Mouse (Mus musculus): ENCODE results near the gene Dsel. TPM values are rescaled to one million over a fixed set of nuclear protein-coding genes. Genes with fewer than 3 reads are reported as not detected.

Gene Dsel
- polyA plus RNA-seq (2012; rRNA removed) (0.40 and 0.41 TPM in 2 replicates), polyA plus RNA-seq (2014; fragmentation: Nextera tagmentation; extraction: Ambion mirVana) (0.44 and 0.53 TPM in 2 replicates)

DNA sequence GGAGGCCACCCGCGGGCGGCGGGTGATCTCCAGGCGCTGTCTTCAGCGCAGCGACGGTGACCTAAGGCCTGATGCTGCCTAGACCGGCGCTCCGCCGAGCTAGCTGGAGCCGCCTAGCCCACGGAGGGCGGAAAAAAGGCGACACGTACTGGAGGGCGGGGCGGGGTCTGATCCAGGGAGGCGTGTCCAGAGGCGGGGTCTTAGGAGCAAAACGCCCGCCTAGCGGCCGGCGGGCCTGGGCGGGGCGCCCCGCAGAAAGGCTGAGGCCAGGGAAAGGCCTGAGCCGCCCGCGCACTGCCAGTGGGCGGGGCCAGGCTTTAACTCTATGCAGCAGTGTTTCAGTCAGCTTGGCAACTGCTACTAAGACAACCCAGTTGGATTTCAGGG is at the start of gene Dsel:
TSS of gene Dsel (minus strand) at position 140 of the 387 bp plus-strand sequence.
- peak; percentile 18; the same call in 1 of the 2 replicates for TF ChIP-seq CTCF (IDR thresholded peaks at IDR 0.05; ENCODE audit: low read depth)
- TF ChIP-seq EP300 (IDR thresholded peaks at IDR 0.05; ENCODE audit: low read depth): no peak
- Histone ChIP-seq H3K9me3 (ENCODE audit: control insufficient read depth, low read length) (no peaks in the 10 kb centered on the region), H3K27ac (no peak within 1 kb of the TSS), H3K27me3 (ENCODE audit: control insufficient read depth, insufficient read depth, low read length) (no peaks in the 10 kb centered on the region), H3K4me3 (ENCODE audit: insufficient read depth in 1 of 2, low read depth in 2 of 2, low read length in 2 of 2) (peak within 1 kb of the TSS; percentile 61 to 67), H3K4me1 (replicated peaks; ENCODE audit: control insufficient read depth in 2 of 2, insufficient read depth in 2 of 2, low read length in 1 of 2) (0 out of 4 replicates have a peak, but pooled peaks cover 0 to 3% of the 10 kb centered on the region in 2 experiments), H3K9ac (replicated peaks) (peak within 1 kb of the TSS; percentile 55), H3K36me3 (replicated peaks; ENCODE audit: control insufficient read depth, insufficient read depth, low read depth) (no peaks in the 10 kb centered on the region), H3K4me2 (ENCODE audit: low read depth) (peak within 1 kb of the TSS; percentile 68)
- peak; percentile 61 to 70 (median 68) for DNase-seq (ENCODE audit: low read depth in 3 of 3, low spot score in 3 of 3)
- WGBS (ENCODE audit: insufficient replicate concordance): under 1% methylated on average over 31 of the region's 33 CpGs
- ATAC-seq (ENCODE audit: insufficient read depth): peak; percentile 96

DNA sequence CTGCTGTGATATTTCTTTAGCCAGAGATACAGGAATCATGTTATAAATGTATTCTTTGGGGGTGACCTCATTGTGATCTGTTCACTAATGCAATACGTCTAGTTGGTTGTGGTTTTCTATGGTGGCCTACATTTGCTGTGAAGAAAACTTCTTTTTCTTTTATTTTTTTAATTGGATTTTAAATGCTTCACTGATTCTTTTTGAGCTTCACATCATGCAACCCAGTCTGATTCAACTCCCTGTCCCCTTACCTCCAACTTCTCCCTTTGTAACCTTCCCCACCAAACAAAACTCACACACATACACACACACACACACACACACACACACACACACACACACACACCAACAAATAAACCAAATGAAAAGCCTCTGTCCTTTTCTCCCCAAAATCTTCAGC is 46.7 kb upstream of the Dsel start:
- DNase-seq (ENCODE audit: low read depth in 3 of 3, low spot score in 3 of 3) (no peak), ATAC-seq (ENCODE audit: insufficient read depth) (no peak)
- no peaks in the 10 kb centered on the region for H3K36me3 ChIP-seq (replicated peaks; ENCODE audit: control insufficient read depth, insufficient read depth, low read depth)
- H3K4me3 ChIP-seq (ENCODE audit: insufficient read depth in 1 of 2, low read depth in 2 of 2, low read length in 2 of 2): no peak overlapping the region
- no peak overlapping the region for H3K9ac ChIP-seq (replicated peaks)
- H3K4me1 ChIP-seq (replicated peaks; ENCODE audit: control insufficient read depth in 2 of 2, insufficient read depth in 2 of 2, low read length in 1 of 2): no peaks in the 10 kb centered on the region
- H3K4me2 ChIP-seq (ENCODE audit: low read depth): no peak overlapping the region
- 53% methylated on average over 1 of the region's 1 CpGs for WGBS (ENCODE audit: insufficient replicate concordance)
- no peaks in the 10 kb centered on the region for H3K27me3 ChIP-seq (ENCODE audit: control insufficient read depth, insufficient read depth, low read length)
- H3K9me3 ChIP-seq (ENCODE audit: control insufficient read depth, low read length): no peaks in the 10 kb centered on the region
- no peak for TF ChIP-seq EP300 (IDR thresholded peaks at IDR 0.05; ENCODE audit: low read depth)
- no peak for TF ChIP-seq CTCF (IDR thresholded peaks at IDR 0.05; ENCODE audit: low read depth)
- no peak overlapping the region for H3K27ac ChIP-seq

DNA sequence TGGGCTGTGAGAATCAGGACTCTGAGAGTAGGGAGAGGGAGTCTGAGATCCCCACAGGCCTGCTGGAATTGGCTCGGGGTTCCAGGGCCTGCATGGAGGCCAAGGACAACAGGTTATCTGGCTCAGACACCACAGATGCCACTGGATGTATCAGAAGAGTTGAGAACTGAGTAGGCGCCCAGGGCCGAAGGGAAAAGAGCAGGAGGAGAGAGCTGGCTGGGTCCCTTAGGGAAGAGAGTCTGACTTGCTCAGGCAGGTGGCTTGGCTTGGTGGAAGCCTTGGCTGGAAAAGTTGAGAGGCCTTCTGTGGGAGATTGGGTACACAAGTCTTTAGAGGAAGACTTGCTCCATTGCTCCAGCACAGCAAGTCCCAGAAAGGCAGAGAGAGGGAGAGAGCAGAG is 18.6 kb upstream of the Dsel start:
- Histone ChIP-seq H3K4me2 (ENCODE audit: low read depth) (no peak overlapping the region), H3K4me1 (replicated peaks; ENCODE audit: control insufficient read depth in 2 of 2, insufficient read depth in 2 of 2, low read length in 1 of 2) (no peaks in the 10 kb centered on the region), H3K36me3 (replicated peaks; ENCODE audit: control insufficient read depth, insufficient read depth, low read depth) (no peaks in the 10 kb centered on the region), H3K9ac (replicated peaks) (no peak overlapping the region), H3K9me3 (ENCODE audit: control insufficient read depth, low read length) (no peaks in the 10 kb centered on the region), H3K27ac (no peak overlapping the region), H3K4me3 (ENCODE audit: insufficient read depth in 1 of 2, low read depth in 2 of 2, low read length in 2 of 2) (no peak overlapping the region), H3K27me3 (ENCODE audit: control insufficient read depth, insufficient read depth, low read length) (no peaks in the 10 kb centered on the region)
- ATAC-seq (ENCODE audit: insufficient read depth): no peak
- DNase-seq (ENCODE audit: low read depth in 3 of 3, low spot score in 3 of 3): no peak
- TF ChIP-seq CTCF (IDR thresholded peaks at IDR 0.05; ENCODE audit: low read depth): no peak
- no peak for TF ChIP-seq EP300 (IDR thresholded peaks at IDR 0.05; ENCODE audit: low read depth)
- WGBS (ENCODE audit: insufficient replicate concordance): 59% methylated on average over 3 of the region's 3 CpGs

DNA sequence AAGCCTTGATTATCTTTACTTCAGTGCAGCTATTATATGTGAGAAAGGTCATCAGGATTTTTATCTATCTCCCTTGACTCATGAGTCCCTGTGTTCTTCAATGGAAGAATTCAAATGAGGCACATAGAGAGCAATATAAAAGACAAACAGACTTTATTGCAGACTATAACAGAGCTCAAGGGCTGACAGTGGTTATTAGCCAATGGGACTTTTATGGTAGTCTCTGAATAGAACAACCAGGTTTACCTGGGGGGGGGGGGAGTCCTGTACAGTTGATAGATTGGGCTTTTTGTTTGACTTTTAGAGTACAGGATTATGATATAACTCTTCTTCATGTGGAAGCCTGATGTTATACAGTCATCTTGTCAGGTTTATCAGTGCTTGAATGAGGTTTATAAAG is 11.1 kb upstream of the Dsel start:
- ATAC-seq (ENCODE audit: insufficient read depth) (no peak), DNase-seq (ENCODE audit: low read depth in 3 of 3, low spot score in 3 of 3) (no peak)
- Histone ChIP-seq H3K4me1 (replicated peaks; ENCODE audit: control insufficient read depth in 2 of 2, insufficient read depth in 2 of 2, low read length in 1 of 2) (no peaks in the 10 kb centered on the region), H3K27ac (no peak overlapping the region), H3K36me3 (replicated peaks; ENCODE audit: control insufficient read depth, insufficient read depth, low read depth) (no peaks in the 10 kb centered on the region), H3K27me3 (ENCODE audit: control insufficient read depth, insufficient read depth, low read length) (no peaks in the 10 kb centered on the region), H3K9me3 (ENCODE audit: control insufficient read depth, low read length) (no peaks in the 10 kb centered on the region), H3K4me3 (ENCODE audit: insufficient read depth in 1 of 2, low read depth in 2 of 2, low read length in 2 of 2) (no peak overlapping the region), H3K9ac (replicated peaks) (no peak overlapping the region), H3K4me2 (ENCODE audit: low read depth) (no peak overlapping the region)
- TF ChIP-seq EP300 (IDR thresholded peaks at IDR 0.05; ENCODE audit: low read depth): no peak
- TF ChIP-seq CTCF (IDR thresholded peaks at IDR 0.05; ENCODE audit: low read depth): no peak

DNA sequence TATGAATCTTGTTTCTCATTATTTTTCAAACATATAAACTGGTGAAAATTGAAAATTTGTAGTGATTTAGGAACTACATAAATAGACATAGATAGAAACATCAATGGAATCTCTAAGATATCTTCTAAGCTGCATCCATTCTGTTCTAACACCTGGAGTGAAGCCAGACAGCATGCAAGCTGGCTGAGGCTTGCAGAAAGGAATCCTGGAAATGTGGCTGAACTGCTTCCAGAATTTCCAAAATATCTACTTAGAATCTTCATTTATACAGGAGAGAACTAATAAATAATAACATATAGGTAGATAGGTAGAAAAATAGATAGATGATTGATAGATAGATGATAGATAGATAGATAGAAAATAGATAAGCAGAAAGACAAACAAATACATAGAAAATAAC is 8.5 kb upstream of the Dsel start:
- DNase-seq (ENCODE audit: low read depth in 3 of 3, low spot score in 3 of 3): no peak
- Histone ChIP-seq H3K27me3 (ENCODE audit: control insufficient read depth, insufficient read depth, low read length) (no peaks in the 10 kb centered on the region), H3K36me3 (replicated peaks; ENCODE audit: control insufficient read depth, insufficient read depth, low read depth) (no peaks in the 10 kb centered on the region), H3K9me3 (ENCODE audit: control insufficient read depth, low read length) (no peaks in the 10 kb centered on the region), H3K4me2 (ENCODE audit: low read depth) (no peak overlapping the region), H3K4me3 (ENCODE audit: insufficient read depth in 1 of 2, low read depth in 2 of 2, low read length in 2 of 2) (no peak overlapping the region), H3K27ac (no peak overlapping the region), H3K9ac (replicated peaks) (no peak overlapping the region), H3K4me1 (replicated peaks; ENCODE audit: control insufficient read depth in 2 of 2, insufficient read depth in 2 of 2, low read length in 1 of 2) (no peaks in the 10 kb centered on the region)
- no peak for ATAC-seq (ENCODE audit: insufficient read depth)
- TF ChIP-seq EP300 (IDR thresholded peaks at IDR 0.05; ENCODE audit: low read depth) (no peak), CTCF (IDR thresholded peaks at IDR 0.05; ENCODE audit: low read depth) (no peak)

Data from liver, embryonic 14.5 days (tissue).